Mouse (Mus musculus): ENCODE measurements at regions not wholly inside any gene's neighbourhood (a gene's known extent, or its start where the extent isn't known, plus 50 kb on each side); places are given as distances from the start of the nearest gene placed in this dataset.

- DNase-seq (ENCODE audit: low read depth) = no peak
Observed at GRCm38 (mm10) chr3:16369629-16370028, 363.4 kb upstream of the Gm5150 start.

GRCm38 (mm10) chr3:16363134-16363533, 356.9 kb upstream of the Gm5150 start:
- peak; percentile 2 for DNase-seq (ENCODE audit: low read depth)

- no peak for DNase-seq (ENCODE audit: low read depth)
Observed at GRCm38 (mm10) chr3:16358999-16359398, 352.8 kb upstream of the Gm5150 start.

GRCm38 (mm10) chr3:16330750-16331149, 324.5 kb upstream of the Gm5150 start:
- DNase-seq (ENCODE audit: low read depth) = no peak

GRCm38 (mm10) chr3:16310834-16311233, 304.6 kb upstream of the Gm5150 start:
- peak; percentile 20 for DNase-seq (ENCODE audit: low read depth)

- no peak for DNase-seq (ENCODE audit: low read depth)
Observed at GRCm38 (mm10) chr3:16277407-16277806, 271.2 kb upstream of the Gm5150 start.
